Mouse (Mus musculus): ENCODE results near the gene Fam219b. TPM values are rescaled to one million over a fixed set of nuclear protein-coding genes. Genes with fewer than 3 reads are reported as not detected.

The Fam219b gene
- polyA plus RNA-seq (2015; fragmentation: Illumina TruSeq; extraction: RNeasy Lipid Tissue Mini Kit (QIAGEN cat#74804); ENCODE audit: insufficient read depth, low read depth, low replicate concordance) = 5.0 TPM

GRCm38 (mm10) chr9:57537044-57537727 lies at the start of gene Fam219b:
Gene Fam219b (plus strand): TSS chr9:57537528.

GRCm38 (mm10) chr9:57503622-57504380 lies 33.5 kb upstream of the Fam219b start, which contains the start of gene Rpp25:
Gene Rpp25 (plus strand): TSS chr9:57504026.

GRCm38 (mm10) chr9:57521056-57521911 lies 16.0 kb upstream of the Fam219b start, which contains the start of gene Cox5a:
Gene Cox5a (plus strand): TSS chr9:57521274.

GRCm38 (mm10) chr9:57552139-57552887 lies 15.0 kb downstream of the Fam219b start, which contains the start of gene Mpi:
Gene Mpi (minus strand): TSS chr9:57552763.

GRCm38 (mm10) chr9:57560861-57561710 lies 23.8 kb downstream of the Fam219b start, which contains the start of gene Scamp2:
Gene Scamp2 (plus strand): TSS chr9:57560943.

GRCm38 (mm10) chr9:57589224-57590126 lies 52.1 kb downstream of the Fam219b start, which contains the start of gene Ulk3:
Gene Ulk3 (plus strand): TSS chr9:57589452.

Other genes starting within 250 kb of the Fam219b start
- 10.4 TPM for gene Ppcdc, start 97.4 kb upstream of the Fam219b start, polyA plus RNA-seq (2015; fragmentation: Illumina TruSeq; extraction: RNeasy Lipid Tissue Mini Kit (QIAGEN cat#74804); ENCODE audit: insufficient read depth, low read depth, low replicate concordance)
- 5.3 TPM for gene Scamp5, start 69.5 kb upstream of the Fam219b start, polyA plus RNA-seq (2015; fragmentation: Illumina TruSeq; extraction: RNeasy Lipid Tissue Mini Kit (QIAGEN cat#74804); ENCODE audit: insufficient read depth, low read depth, low replicate concordance)
- 1.4 TPM for gene Rpp25, start 33.5 kb upstream of the Fam219b start, polyA plus RNA-seq (2015; fragmentation: Illumina TruSeq; extraction: RNeasy Lipid Tissue Mini Kit (QIAGEN cat#74804); ENCODE audit: insufficient read depth, low read depth, low replicate concordance)
- 66.9 TPM for gene Cox5a, start 16.3 kb upstream of the Fam219b start, polyA plus RNA-seq (2015; fragmentation: Illumina TruSeq; extraction: RNeasy Lipid Tissue Mini Kit (QIAGEN cat#74804); ENCODE audit: insufficient read depth, low read depth, low replicate concordance)
- 6.3 TPM for gene Mpi, start 15.2 kb downstream of the Fam219b start, polyA plus RNA-seq (2015; fragmentation: Illumina TruSeq; extraction: RNeasy Lipid Tissue Mini Kit (QIAGEN cat#74804); ENCODE audit: insufficient read depth, low read depth, low replicate concordance)
- 16.5 TPM for gene Scamp2, start 23.4 kb downstream of the Fam219b start, polyA plus RNA-seq (2015; fragmentation: Illumina TruSeq; extraction: RNeasy Lipid Tissue Mini Kit (QIAGEN cat#74804); ENCODE audit: insufficient read depth, low read depth, low replicate concordance)
- gene Ulk3, start 51.9 kb downstream of the Fam219b start, polyA plus RNA-seq (2015; fragmentation: Illumina TruSeq; extraction: RNeasy Lipid Tissue Mini Kit (QIAGEN cat#74804); ENCODE audit: insufficient read depth, low read depth, low replicate concordance) = 6.6 TPM
- gene Cplx3, start 68.8 kb downstream of the Fam219b start, polyA plus RNA-seq (2015; fragmentation: Illumina TruSeq; extraction: RNeasy Lipid Tissue Mini Kit (QIAGEN cat#74804); ENCODE audit: insufficient read depth, low read depth, low replicate concordance) = not detected
- not detected for gene Lman1l, start 83.2 kb downstream of the Fam219b start, polyA plus RNA-seq (2015; fragmentation: Illumina TruSeq; extraction: RNeasy Lipid Tissue Mini Kit (QIAGEN cat#74804); ENCODE audit: insufficient read depth, low read depth, low replicate concordance)
- 16.6 TPM for gene Csk, start 116.1 kb downstream of the Fam219b start, polyA plus RNA-seq (2015; fragmentation: Illumina TruSeq; extraction: RNeasy Lipid Tissue Mini Kit (QIAGEN cat#74804); ENCODE audit: insufficient read depth, low read depth, low replicate concordance)
- gene Cyp1a2, start 146.2 kb downstream of the Fam219b start, polyA plus RNA-seq (2015; fragmentation: Illumina TruSeq; extraction: RNeasy Lipid Tissue Mini Kit (QIAGEN cat#74804); ENCODE audit: insufficient read depth, low read depth, low replicate concordance) = not detected
- gene Cyp1a1, start 150.4 kb downstream of the Fam219b start, polyA plus RNA-seq (2015; fragmentation: Illumina TruSeq; extraction: RNeasy Lipid Tissue Mini Kit (QIAGEN cat#74804); ENCODE audit: insufficient read depth, low read depth, low replicate concordance) = 2.2 TPM
- gene Edc3, start 171.0 kb downstream of the Fam219b start, polyA plus RNA-seq (2015; fragmentation: Illumina TruSeq; extraction: RNeasy Lipid Tissue Mini Kit (QIAGEN cat#74804); ENCODE audit: insufficient read depth, low read depth, low replicate concordance) = 2.7 TPM
- 27.2 TPM for gene Clk3, start 228.3 kb downstream of the Fam219b start, polyA plus RNA-seq (2015; fragmentation: Illumina TruSeq; extraction: RNeasy Lipid Tissue Mini Kit (QIAGEN cat#74804); ENCODE audit: insufficient read depth, low read depth, low replicate concordance)